In the genomic region with DNA sequence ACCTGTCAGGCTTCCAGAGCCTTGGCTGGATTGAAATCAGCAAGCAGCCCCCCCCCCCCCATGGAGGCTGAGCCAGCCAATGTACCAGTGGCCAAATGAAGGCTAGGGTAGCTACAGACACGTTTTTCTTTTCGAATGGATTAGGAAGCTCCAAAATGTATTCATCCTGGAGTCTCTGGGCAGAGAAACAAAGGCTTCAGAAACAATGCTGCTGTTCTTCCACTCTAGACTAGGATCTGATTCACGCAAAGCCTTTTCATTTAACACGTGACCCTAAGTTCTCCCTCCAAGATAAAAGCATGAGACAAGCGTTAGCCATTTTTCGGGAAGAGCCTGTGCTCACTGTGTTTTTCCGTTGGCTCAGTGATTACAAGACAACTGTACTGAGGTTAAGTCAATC, we compare ENCODE assay signal across 22 mouse cellular contexts.
DNase-seq lines count a peak whose midpoint lies in the region; ATAC-seq and TF ChIP-seq lines count a peak whose summit lies in the region.
"Had no signal": no experiment of that assay in that cellular context is flagged by ENCODE, and none has a peak within 500 bp of the region (broad histone marks: within the 10 kb centered on the region; RNA-seq: fewer than 3 reads in every experiment).

No protein-coding gene starts in this region.

- H3K36me3 ChIP-seq in hindbrain, embryonic 10.5 days, result 0 out of 2 replicates have a peak, but pooled peaks cover 3% of the 10 kb centered on the region
- H3K36me3 ChIP-seq in hindbrain, embryonic 13.5 days, result no peaks in the 10 kb centered on the region
- no peaks in the 10 kb centered on the region; the same call in 1 of the 2 replicates for H3K36me3 ChIP-seq in forebrain, postnatal 0 days (ENCODE audit: insufficient read depth)

- no peak for ATAC-seq in hindbrain, embryonic 13.5 days (ENCODE audit: low FRiP score)
- ATAC-seq in forebrain, postnatal 0 days, result peak; percentile 36; the same call in 1 of the 2 replicates
- ATAC-seq: CD4-positive, CD25-positive, alpha-beta regulatory T cell, adult 4 months; liver, embryonic 12.5 days had no signal

- no peak overlapping the region for H3K9ac ChIP-seq in hindbrain, embryonic 13.5 days
- H3K9ac ChIP-seq in forebrain, postnatal 0 days, result no peak overlapping the region
- H3K9ac ChIP-seq: limb, embryonic 12.5 days; liver, embryonic 12.5 days had no signal

- H3K4me1 ChIP-seq in hindbrain, embryonic 10.5 days (replicated peaks), result peaks cover 11% of the 10 kb centered on the region; the same call in 1 of the 2 replicates
- peaks cover 11% of the 10 kb centered on the region for H3K4me1 ChIP-seq in hindbrain, embryonic 13.5 days (replicated peaks)
- H3K4me1 ChIP-seq in forebrain, postnatal 0 days (ENCODE audit: insufficient read depth), result 0 out of 2 replicates have a peak, but pooled peaks cover 7% of the 10 kb centered on the region
- H3K4me1 ChIP-seq: limb, embryonic 12.5 days; liver, embryonic 12.5 days had no signal

- 43% methylated on average over 7 of the region's 7 CpGs for WGBS in hindbrain, embryonic 10.5 days
- 24% methylated on average over 7 of the region's 7 CpGs for WGBS in hindbrain, embryonic 13.5 days
- 14% methylated on average over 7 of the region's 7 CpGs for WGBS in forebrain, postnatal 0 days

- no peak overlapping the region for H3K4me3 ChIP-seq in hindbrain, embryonic 10.5 days
- no peak overlapping the region for H3K4me3 ChIP-seq in hindbrain, embryonic 13.5 days
- no peak overlapping the region for H3K4me3 ChIP-seq in forebrain, postnatal 0 days (ENCODE audit: low read depth, low read length)
- H3K4me3 ChIP-seq in left cerebral cortex, adult 2 months, result no peak overlapping the region
- H3K4me3 ChIP-seq: limb, embryonic 12.5 days; liver, embryonic 12.5 days had no signal

- H3K27ac ChIP-seq in hindbrain, embryonic 10.5 days, result peak overlapping the region; percentile 59
- no peak overlapping the region for H3K27ac ChIP-seq in hindbrain, embryonic 13.5 days
- peak overlapping the region; percentile 2; the same call in 1 of the 2 replicates for H3K27ac ChIP-seq in forebrain, postnatal 0 days (ENCODE audit: low read depth, low read length)
- no peak overlapping the region for H3K27ac ChIP-seq in left cerebral cortex, adult 2 months
- H3K27ac ChIP-seq: limb, embryonic 12.5 days; liver, embryonic 12.5 days had no signal

- no peak for TF ChIP-seq CTCF in forebrain, postnatal 0 days (IDR thresholded peaks at IDR 0.05; ENCODE audit: low read depth)
- no peak for TF ChIP-seq CTCF in left cerebral cortex, adult 2 months (IDR thresholded peaks at IDR 0.05)

- H3K9me3 ChIP-seq in hindbrain, embryonic 10.5 days, result no peaks in the 10 kb centered on the region
- H3K9me3 ChIP-seq in hindbrain, embryonic 13.5 days, result no peaks in the 10 kb centered on the region
- H3K9me3 ChIP-seq in forebrain, postnatal 0 days (ENCODE audit: low read length), result no peaks in the 10 kb centered on the region
- H3K9me3 ChIP-seq: limb, embryonic 12.5 days; liver, embryonic 12.5 days had no signal

- DNase-seq in hindbrain, embryonic 10.5 days (ENCODE audit: low spot score), result no peak
- peak; percentile 37 for DNase-seq in retina, postnatal 1 day
- DNase-seq in retina, embryonic 14.5 days (ENCODE audit: low spot score), result no peak
- DNase-seq in forebrain, postnatal 0 days, result peak; percentile 18
- DNase-seq in heart, postnatal 36 days, result no peak
- no peak for DNase-seq in left cerebral cortex, adult 2 months (ENCODE audit: extremely low spot score in 1 of 2, low spot score in 2 of 2)
- no peak for DNase-seq in thymus, postnatal 10 days (ENCODE audit: low spot score in 2 of 2)
- DNase-seq: adrenal gland, postnatal 36 days; cerebellum, adult 18-20 months; cerebellum, postnatal 25 days; heart, postnatal 10 days; kidney, adult 8-10 months; kidney, postnatal 25 days; layer of hippocampus, adult 9-11 months; lung, adult 2 months; lung, postnatal 36 days; thymus, postnatal 36 days had no signal

- H3K27me3 ChIP-seq in hindbrain, embryonic 10.5 days (ENCODE audit: insufficient read depth, poor library complexity, severe bottlenecking), result no peaks in the 10 kb centered on the region
- H3K27me3 ChIP-seq in hindbrain, embryonic 13.5 days, result no peaks in the 10 kb centered on the region
- no peaks in the 10 kb centered on the region for H3K27me3 ChIP-seq in forebrain, postnatal 0 days (ENCODE audit: insufficient read depth, low read length)
- H3K27me3 ChIP-seq: limb, embryonic 12.5 days; liver, embryonic 12.5 days had no signal

- no peak overlapping the region for H3K4me2 ChIP-seq in hindbrain, embryonic 13.5 days
- no peak overlapping the region for H3K4me2 ChIP-seq in forebrain, postnatal 0 days (ENCODE audit: low read depth)
- H3K4me2 ChIP-seq: heart, embryonic 11.5 days; limb, embryonic 12.5 days; liver, embryonic 12.5 days had no signal

- intact Hi-C loops in heart, postnatal 36 days (cut with DNase I), result no loop called here
- intact Hi-C loops in left cerebral cortex, adult 2 months (cut with DNase I), result no loop called here

Comparison
In these comparisons a context has a peak if more than half of its experiments do, and no peak if none do; other contexts are left out.
1. DNase-seq: peak in retina, postnatal 1 day (single experiment) and forebrain, postnatal 0 days (single experiment); none in hindbrain, embryonic 10.5 days (single experiment), retina, embryonic 14.5 days (single experiment), heart, postnatal 36 days (0 of 2), left cerebral cortex, adult 2 months (0 of 2) and thymus, postnatal 10 days (0 of 2).
2. H3K27ac ChIP-seq: peak in hindbrain, embryonic 10.5 days (single experiment) and forebrain, postnatal 0 days (single experiment); none in hindbrain, embryonic 13.5 days (single experiment) and left cerebral cortex, adult 2 months (single experiment).